Mouse (Mus musculus) stomach, postnatal 0 days (tissue): ENCODE data around the gene Hrc. TPM values are rescaled to one million over a fixed set of nuclear protein-coding genes. Genes with fewer than 3 reads are reported as not detected.

ENCODE experiments used
- ATAC-seq: fragments of 200-750 bp; cut with Nextera tagmentation; 2 replicates; pipeline ENCODE4 v1.8.0; 2017; ENCODE audit not compliant: low FRiP score, low TSS enrichment
- DNase-seq: peaks from one replicate; pipeline ENCODE4 v3.0.0-alpha.2; 2016; ENCODE audit warnings: low spot score
- H3K27ac ChIP-seq: fragments of 300-500 bp; sonication (generic); replicated peaks from 2 replicates; pipeline ENCODE4 v1.5.1; 2014; ENCODE audit warnings: mild to moderate bottlenecking, control low read depth
- H3K27me3 ChIP-seq: fragments of 300-500 bp; sonication (generic); 2 replicates; pipeline ENCODE4 v1.6.1; 2014; ENCODE audit warnings: low read length; ENCODE audit not compliant: control insufficient read depth, insufficient read depth
- H3K36me3 ChIP-seq: fragments of 300-500 bp; sonication (generic); 2 replicates; pipeline ENCODE4 v1.6.1; 2014; ENCODE audit warnings: low read length, mixed read lengths; ENCODE audit not compliant: control insufficient read depth, insufficient read depth
- H3K4me1 ChIP-seq: fragments of 300-500 bp; sonication (generic); replicated peaks from 2 replicates; pipeline ENCODE4 v1.6.1; 2014; ENCODE audit warnings: antibody characterized with exemption; ENCODE audit not compliant: control insufficient read depth, insufficient read depth
- H3K4me2 ChIP-seq: fragments of 300-500 bp; sonication (generic); replicated peaks from 2 replicates; pipeline ENCODE4 v1.6.1; 2014; ENCODE audit warnings: low read depth, mild to moderate bottlenecking, control low read depth, moderate library complexity
- H3K4me3 ChIP-seq: fragments of 300-500 bp; sonication (generic); 2 replicates; pipeline ENCODE4 v1.5.1; 2014; ENCODE audit warnings: low read depth, low read length, control low read depth
- H3K9ac ChIP-seq: fragments of 300-500 bp; sonication (generic); 2 replicates; pipeline ENCODE4 v1.6.1; 2014; ENCODE audit warnings: mild to moderate bottlenecking, low read length, control low read depth, mixed read lengths
- H3K9me3 ChIP-seq: fragments of 300-500 bp; sonication (generic); 2 replicates; pipeline ENCODE4 v1.6.1; 2016; ENCODE audit warnings: low read length; ENCODE audit not compliant: control insufficient read depth
- CTCF ChIP-seq: IDR thresholded peaks from 2 replicates; pipeline ENCODE4 v1.5.1; 2016; ENCODE audit warnings: antibody characterized with exemption, low read depth, mild to moderate bottlenecking, moderate library complexity
- EP300 ChIP-seq: optimal IDR thresholded peaks from 2 replicates; pipeline ENCODE3; 2016; ENCODE audit warnings: antibody characterized with exemption
- WGBS: fragments of 180-500 bp; shearing (Covaris S2); extraction: QIAGEN DNeasy Blood & Tissue Kit; methylation state at CpG from one replicate; pipeline ENCODE4 v1.1.7; 2014; 5-methylcytosine and 5-hydroxymethylcytosine counted together
- polyA plus RNA-seq: library from polyadenylated mRNA; unstranded; fragments of >200 nt; fragmentation: Nextera tagmentation; extraction: Ambion mirVana; gene quantifications from 2 replicates; pipeline ENCODE4 v1.2.1, GENCODE M21; 2015

The Hrc gene
- polyA plus RNA-seq, 1 experiment from 2014 or later = 0.85 TPM

DNA sequence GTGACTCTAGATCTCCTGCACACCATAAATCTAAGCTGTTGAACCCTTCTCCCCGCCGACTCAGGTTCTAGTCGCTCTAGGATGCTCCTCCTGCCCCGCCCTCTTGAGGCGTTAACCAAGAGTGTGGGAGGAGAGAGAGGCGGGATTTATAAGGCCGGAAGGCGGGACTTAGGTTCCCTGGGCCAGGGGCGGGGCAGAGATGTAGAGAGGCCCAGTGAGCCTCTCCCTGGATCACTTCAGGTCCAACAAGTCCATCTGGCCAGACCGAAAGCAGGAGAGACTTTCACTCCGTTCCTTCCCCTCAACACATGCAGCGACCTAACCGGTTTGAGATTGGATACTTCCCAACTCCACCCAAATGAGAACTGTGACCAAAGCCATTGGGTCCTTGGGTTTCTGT lies 27.7 kb downstream of the Hrc start:
- Histone ChIP-seq H3K9me3 (no peaks in the 10 kb centered on the region), H3K4me3 (no peak overlapping the region), H3K4me2 (no peak overlapping the region), H3K27me3 (peaks cover 2% of the 10 kb centered on the region; the same call in 1 of the 2 replicates), H3K27ac (no peak overlapping the region), H3K4me1 (peaks cover 3% of the 10 kb centered on the region; the same call in 1 of the 2 replicates), H3K36me3 (no peaks in the 10 kb centered on the region), H3K9ac (no peak overlapping the region)
- peak; percentile 12; the same call in 1 of the 2 replicates for TF ChIP-seq CTCF
- peak; percentile 90 for TF ChIP-seq EP300
- ATAC-seq = peak; percentile 47; the same call in 1 of the 2 replicates
- DNase-seq = peak; percentile 83
- 6% methylated on average over 13 of the region's 13 CpGs for WGBS

- no peak for ATAC-seq
- 82% methylated on average over 2 of the region's 2 CpGs for WGBS
These were observed 28.9 kb downstream of the Hrc start for GRCm38 (mm10) chr7:45363983-45364382.

DNA sequence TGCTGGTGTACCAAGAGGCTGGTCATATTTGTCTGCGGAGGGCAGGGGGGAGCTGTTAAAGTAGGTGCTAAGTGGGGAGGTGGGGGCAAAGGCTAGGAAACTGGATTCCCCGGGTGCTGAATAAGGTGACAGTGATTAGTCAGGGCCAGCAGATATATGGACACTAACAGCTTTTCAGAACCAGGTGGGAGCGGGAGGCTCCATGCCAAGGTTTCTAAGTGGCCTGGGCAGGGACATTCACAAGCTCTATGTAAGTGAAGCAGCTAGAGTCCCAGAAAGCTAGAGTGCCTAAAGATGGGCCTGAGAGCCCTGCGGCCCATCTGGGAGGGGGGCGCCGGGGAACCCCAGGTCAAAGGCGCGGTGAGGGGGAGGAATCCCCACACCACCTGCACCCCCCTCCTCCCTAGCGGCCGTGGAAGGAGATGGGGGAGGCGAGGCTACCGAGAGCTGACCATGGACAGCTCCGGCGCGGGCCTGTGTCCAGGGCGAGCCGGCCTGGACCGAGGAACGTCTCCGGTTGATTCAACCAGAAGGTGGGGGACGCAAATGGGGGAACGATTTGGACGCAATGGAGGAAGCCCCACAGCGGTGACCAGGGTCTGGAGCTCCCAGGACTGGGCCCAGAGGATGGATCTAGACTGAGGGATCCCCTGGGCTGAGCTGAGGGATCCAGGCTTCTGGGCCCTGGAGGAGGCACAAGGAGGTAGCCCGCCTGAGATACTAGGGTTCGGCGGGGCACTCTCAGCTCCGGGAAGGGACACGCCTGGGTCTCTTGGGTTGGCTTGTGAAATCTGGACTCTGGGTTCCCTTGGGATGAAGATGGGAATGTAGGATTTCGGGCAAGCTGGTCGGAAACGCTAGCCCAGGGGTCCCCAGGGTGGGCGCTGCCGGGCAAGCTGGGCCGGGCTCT lies 30.9 kb downstream of the Hrc start:
- peak overlapping the region; percentile 56 for H3K4me3 ChIP-seq
- TF ChIP-seq CTCF (peak; percentile 14; the same call in 1 of the 2 replicates), EP300 (no peak)
- 4% methylated on average over 33 of the region's 35 CpGs for WGBS
- H3K27me3 ChIP-seq = no peaks in the 10 kb centered on the region
- H3K4me1 ChIP-seq = peaks cover 3% of the 10 kb centered on the region; the same call in 1 of the 2 replicates
- H3K4me2 ChIP-seq = peak overlapping the region; percentile 99
- peak overlapping the region; percentile 66 for H3K9ac ChIP-seq
- H3K27ac ChIP-seq = peak overlapping the region; percentile 24
- no peaks in the 10 kb centered on the region for H3K36me3 ChIP-seq
- ATAC-seq = no peak
- peak; percentile 61 for DNase-seq
- H3K9me3 ChIP-seq = no peaks in the 10 kb centered on the region

More at GRCm38 (mm10) chr7:45363983-45364382, 28.9 kb downstream of the Hrc start:
- no peaks in the 10 kb centered on the region for H3K36me3 ChIP-seq
- H3K4me3 ChIP-seq = no peak overlapping the region
- TF ChIP-seq EP300 (no peak), CTCF (no peak)
- H3K9me3 ChIP-seq = no peaks in the 10 kb centered on the region
- peaks cover 2% of the 10 kb centered on the region; the same call in 1 of the 2 replicates for H3K27me3 ChIP-seq
- no peak overlapping the region for H3K4me2 ChIP-seq
- no peak overlapping the region for H3K9ac ChIP-seq
- H3K27ac ChIP-seq = no peak overlapping the region
- H3K4me1 ChIP-seq = peaks cover 3% of the 10 kb centered on the region; the same call in 1 of the 2 replicates
- DNase-seq = no peak

- H3K27me3 ChIP-seq = no peaks in the 10 kb centered on the region
- H3K4me3 ChIP-seq = peak within 1 kb of the TSS; percentile 56
- no peak for DNase-seq
- peak within 1 kb of the TSS; percentile 99 for H3K4me2 ChIP-seq
- H3K9me3 ChIP-seq = no peaks in the 10 kb centered on the region
- H3K27ac ChIP-seq = peak within 1 kb of the TSS; percentile 35
- no peak for TF ChIP-seq EP300
- no peak for TF ChIP-seq CTCF
- H3K4me1 ChIP-seq = peaks cover 3% of the 10 kb centered on the region; the same call in 1 of the 2 replicates
- WGBS = 2% methylated on average over 20 of the region's 26 CpGs
- peak; percentile 3; the same call in 1 of the 2 replicates for ATAC-seq
- peak within 1 kb of the TSS; percentile 66 for H3K9ac ChIP-seq
- no peaks in the 10 kb centered on the region for H3K36me3 ChIP-seq
These were observed 31.5 kb downstream of the Hrc start, which contains the start of gene Ppfia3 for GRCm38 (mm10) chr7:45366652-45367019. TSS of gene Ppfia3 (minus strand) at chr7:45367019.

DNA sequence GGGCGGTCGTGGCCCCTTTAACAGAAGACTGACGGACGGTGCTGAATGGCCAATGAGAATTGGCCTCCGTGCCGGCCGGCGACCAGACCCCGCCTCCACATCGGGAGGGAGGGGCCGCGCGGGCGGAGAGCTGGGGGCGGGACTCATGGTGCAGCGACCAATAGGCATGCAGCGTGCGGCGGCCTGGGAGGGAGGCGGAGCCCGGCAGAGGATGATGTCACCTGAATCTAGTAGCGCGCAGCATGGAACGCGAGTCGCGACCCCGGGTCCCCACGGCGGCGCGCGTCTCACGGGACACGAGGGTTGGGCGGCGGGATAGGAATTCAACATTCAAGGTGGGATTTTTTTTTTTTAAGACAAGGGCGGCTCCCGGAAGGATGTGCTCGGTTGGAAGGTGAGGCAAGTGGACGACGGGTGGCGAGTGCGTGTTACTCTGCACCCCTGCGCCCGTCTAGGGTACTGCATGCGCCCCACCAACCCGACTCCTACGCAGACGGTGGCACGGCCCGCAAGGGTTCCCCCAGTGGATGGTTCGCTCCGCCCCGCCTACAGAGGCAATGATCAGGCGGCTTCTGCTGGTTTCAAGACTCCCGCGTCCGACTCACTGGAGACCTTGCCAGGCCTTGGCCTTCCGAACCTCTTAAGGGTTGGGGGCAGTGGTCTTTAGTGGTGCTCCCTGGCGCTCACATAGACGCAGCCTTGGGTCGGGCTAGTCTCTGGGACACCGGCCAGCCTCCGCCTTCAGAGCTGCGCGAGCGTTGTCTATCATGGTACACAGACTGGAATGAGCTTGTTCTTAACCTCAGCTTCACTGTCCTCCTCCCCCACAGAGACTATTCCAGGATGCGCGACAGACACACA lies 32.2 kb downstream of the Hrc start:
- 1% methylated on average over 53 of the region's 70 CpGs for WGBS
- Histone ChIP-seq H3K4me1 (peaks cover 3% of the 10 kb centered on the region; the same call in 1 of the 2 replicates), H3K4me2 (peak overlapping the region; percentile 99), H3K9ac (peak overlapping the region; percentile 66), H3K9me3 (no peaks in the 10 kb centered on the region), H3K36me3 (no peaks in the 10 kb centered on the region), H3K27ac (peak overlapping the region; percentile 35; the same call in 1 of the 2 replicates), H3K27me3 (no peaks in the 10 kb centered on the region), H3K4me3 (peak overlapping the region; percentile 56)
- DNase-seq = peak; percentile 97
- peak; percentile 88 for ATAC-seq
- TF ChIP-seq CTCF = peak; percentile 78
- no peak for TF ChIP-seq EP300
